Mouse (Mus musculus) fat pad, adult 2 months (tissue): ENCODE results near the gene Npm3.

ENCODE experiments used
- DNase-seq: peaks from one replicate; pipeline ENCODE4 v3.0.0-alpha.2; 2011; ENCODE audit warnings: low read depth, low spot score; ENCODE audit errors: extremely low read depth

The Npm3 gene

GRCm38 (mm10) chr19:45736241-45736640, 13.2 kb downstream of the Npm3 start:
- DNase-seq: no peak

DNA sequence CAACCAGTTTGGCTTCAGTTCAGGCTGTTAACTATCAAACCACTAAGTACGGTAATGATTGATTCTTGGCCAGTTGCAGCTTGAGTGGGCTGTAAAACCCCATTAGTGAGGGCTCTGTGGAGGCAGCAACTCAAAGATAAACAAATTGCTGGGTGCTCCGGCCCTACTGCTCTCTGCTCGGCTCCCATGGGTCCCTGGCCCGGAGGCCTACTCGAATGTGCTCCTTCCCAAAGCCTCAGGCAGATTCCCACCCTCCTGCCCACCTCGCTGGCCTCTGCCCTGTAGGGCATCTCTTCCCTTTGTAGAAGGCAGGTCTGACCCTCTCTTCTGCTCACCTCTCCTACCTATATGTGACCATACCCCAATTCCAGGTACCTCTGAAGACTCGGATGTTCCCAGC, 14.6 kb downstream of the Npm3 start:
- no peak for DNase-seq

- DNase-seq: no peak
Observed at GRCm38 (mm10) chr19:45734191-45734590, 15.2 kb downstream of the Npm3 start.

DNA sequence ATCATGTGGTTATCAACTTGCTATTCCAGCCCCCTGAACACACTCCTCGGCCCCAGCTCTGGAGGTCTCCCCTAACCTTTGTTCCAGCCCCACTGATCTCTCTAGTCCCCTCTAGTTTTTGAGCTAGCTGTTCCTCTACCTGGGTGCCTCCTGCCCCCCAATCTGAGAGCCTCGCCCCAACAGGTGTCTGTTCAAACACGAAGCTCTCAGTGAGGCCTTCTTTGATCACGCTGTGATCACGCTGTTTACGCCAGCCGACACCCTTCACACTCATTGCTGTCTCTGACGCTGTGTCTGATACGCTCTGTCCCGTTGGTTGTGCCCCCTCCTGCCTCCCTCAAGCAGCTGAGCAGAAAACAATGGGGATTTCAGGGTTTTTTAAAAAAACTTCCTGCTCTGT, 15.8 kb downstream of the Npm3 start:
- no peak for DNase-seq

DNA sequence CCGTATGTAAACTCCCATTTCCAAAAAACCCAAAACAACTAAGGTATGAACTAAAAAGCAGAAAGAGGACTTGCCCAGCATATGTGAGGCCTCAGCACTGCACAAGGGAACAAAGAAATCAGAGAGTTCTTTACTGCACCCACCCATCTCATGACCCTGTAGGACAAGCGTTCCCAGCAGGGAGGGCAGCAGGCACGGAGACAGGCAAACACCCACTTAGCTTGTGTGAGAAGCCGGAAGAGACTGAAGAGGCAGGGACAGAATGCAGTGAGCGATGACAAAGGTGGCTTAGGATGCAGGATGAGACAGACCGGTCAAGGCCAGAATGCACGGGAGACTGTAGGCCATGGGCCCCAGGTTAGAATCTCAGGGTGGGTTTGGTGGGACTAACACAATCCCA, 17.7 kb downstream of the Npm3 start:
- DNase-seq: no peak

DNA sequence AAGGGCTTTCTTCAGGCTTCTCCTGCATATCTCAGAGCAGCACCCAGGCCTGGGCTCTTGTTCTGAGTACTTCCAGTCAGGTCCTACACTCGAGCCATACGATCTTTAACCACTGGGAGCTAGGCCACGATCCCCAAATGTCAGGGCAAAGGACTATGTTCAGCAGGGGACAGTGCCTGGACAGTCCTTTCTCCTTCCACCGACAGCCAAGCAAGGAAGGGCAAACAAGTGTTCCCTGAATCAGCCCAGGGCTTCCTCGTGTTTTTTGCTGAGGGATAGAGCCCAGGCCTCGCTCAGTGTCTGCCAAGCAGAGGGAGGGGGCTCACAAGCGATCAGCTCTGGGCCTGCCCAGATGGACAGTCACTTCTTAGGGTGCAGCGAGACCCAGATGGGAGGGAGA, 19.3 kb downstream of the Npm3 start:
- no peak for DNase-seq

DNA sequence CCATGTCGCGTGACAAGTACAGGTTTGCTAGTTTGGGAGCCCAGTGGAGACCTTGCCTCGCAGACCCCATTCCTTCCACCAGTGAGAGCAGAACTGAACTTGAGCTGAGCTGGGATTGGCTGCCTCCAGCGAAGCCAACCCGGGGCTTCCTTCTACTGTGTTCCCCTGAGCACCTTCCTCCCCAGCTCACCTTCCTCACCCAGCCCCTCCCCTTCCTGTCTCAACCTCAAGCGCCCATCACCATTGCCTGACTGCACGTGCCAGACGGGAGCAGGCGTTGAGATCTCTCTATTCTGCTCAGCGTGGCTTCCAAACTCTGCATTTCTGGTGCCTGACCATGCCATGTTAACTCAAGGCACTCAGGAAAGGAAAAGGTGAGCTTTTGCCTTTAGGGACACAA, 22.2 kb downstream of the Npm3 start:
- no peak for DNase-seq

DNA sequence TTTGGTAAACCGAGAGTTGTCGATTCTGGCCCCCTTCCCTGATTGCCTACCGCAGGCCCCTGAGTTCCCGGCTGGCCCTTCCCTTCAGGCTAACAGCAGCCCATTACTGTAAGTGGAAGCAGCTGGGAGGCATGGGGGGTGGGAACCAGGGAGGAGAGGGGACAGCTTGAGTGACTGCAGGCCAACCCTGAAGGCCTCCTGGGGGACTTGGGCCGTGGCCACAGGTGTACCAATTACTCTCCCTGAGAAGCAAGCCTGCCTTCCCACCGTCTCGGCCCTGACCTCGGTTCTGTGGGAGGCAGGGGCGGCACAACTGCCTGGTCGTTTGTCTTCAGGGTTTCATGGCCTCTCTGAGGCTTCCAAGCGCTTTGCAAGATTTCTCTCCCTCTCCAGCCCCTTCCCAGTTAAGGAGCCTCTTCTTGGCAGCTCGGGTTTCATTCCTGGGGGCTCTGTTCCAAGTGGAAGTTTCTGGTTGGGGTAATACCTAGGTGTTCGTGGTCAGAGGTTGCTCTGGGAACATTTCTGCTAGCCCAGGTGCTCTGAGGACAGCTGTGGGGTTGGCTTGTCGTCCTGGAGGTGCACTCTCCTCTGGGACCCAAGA, 23.6 kb downstream of the Npm3 start:
- DNase-seq: no peak

- no peak for DNase-seq
Observed at GRCm38 (mm10) chr19:45722188-45722587, 27.2 kb downstream of the Npm3 start.

GRCm38 (mm10) chr19:45718286-45718685, 31.1 kb downstream of the Npm3 start:
- no peak for DNase-seq

GRCm38 (mm10) chr19:45717493-45718220, 31.7 kb downstream of the Npm3 start:
- DNase-seq: no peak

- no peak for DNase-seq
Observed at GRCm38 (mm10) chr19:45708704-45709103, 40.7 kb downstream of the Npm3 start.
